Mouse (Mus musculus) CH12F3 (cell line): Measurements from ENCODE around the gene Scd2.
"Not testable (repeated sequence)": the region's sequence is repeated elsewhere in the genome, so short reads cannot be mapped to it uniquely, and the experiment has no call there.

Experiments used
- in situ Hi-C: fragments of 300-500 bp; cut with MboI; formaldehyde crosslinking; loops from 2 replicates; pipeline ENCODE4 v1.14.3; 2020; ENCODE audit warnings: low sequenced_read_pairs

The Scd2 gene

GRCm38 (mm10) chr19:44292941-44293768 lies at the start of gene Scd2:
TSS of gene Scd2 (plus strand) at chr19:44293674.
- in situ Hi-C loops, result loop anchor here (10.0 kb wide), 1 partner anchor 48 kb away; no protein-coding TSS in a partner anchor

GRCm38 (mm10) chr19:44245761-44246171 lies 47.7 kb upstream of the Scd2 start:
- in situ Hi-C loops, result loop anchor here (10.0 kb wide), 1 partner anchor 49 kb away; the partner anchor contains the start of gene Scd2

- in situ Hi-C loops, result loop anchor here (10.0 kb wide), 1 partner anchor 48 kb away; the partner anchor contains the start of gene Scd2
Measured at GRCm38 (mm10) chr19:44246341-44246911, 47.0 kb upstream of the Scd2 start.

GRCm38 (mm10) chr19:44247281-44248080 lies 46.0 kb upstream of the Scd2 start:
- in situ Hi-C loops, result loop anchor here (10.0 kb wide), 1 partner anchor 47 kb away; the partner anchor contains the start of gene Scd2

- in situ Hi-C loops, result loop anchor here (10.0 kb wide), 1 partner anchor 47 kb away; the partner anchor contains the start of gene Scd2
Measured at GRCm38 (mm10) chr19:44248081-44248853, 45.2 kb upstream of the Scd2 start.

GRCm38 (mm10) chr19:44248854-44249351 lies 44.6 kb upstream of the Scd2 start:
- in situ Hi-C loops, result loop anchor here (10.0 kb wide), 1 partner anchor 46 kb away; the partner anchor contains the start of gene Scd2

- in situ Hi-C loops, result not testable (repeated sequence)
Measured at GRCm38 (mm10) chr19:44251138-44251537, 42.3 kb upstream of the Scd2 start.

GRCm38 (mm10) chr19:44251936-44252558 lies 41.4 kb upstream of the Scd2 start:
- in situ Hi-C loops, result no loop called here

- in situ Hi-C loops, result not testable (repeated sequence)
Measured at GRCm38 (mm10) chr19:44254106-44254505, 39.4 kb upstream of the Scd2 start.

GRCm38 (mm10) chr19:44257377-44257966 lies 36.0 kb upstream of the Scd2 start:
- in situ Hi-C loops, result no loop called here

- in situ Hi-C loops, result no loop called here
Measured at GRCm38 (mm10) chr19:44259484-44259883, 34.0 kb upstream of the Scd2 start.

- in situ Hi-C loops, result no loop called here
Measured at GRCm38 (mm10) chr19:44260487-44260886, 33.0 kb upstream of the Scd2 start.

- in situ Hi-C loops, result no loop called here
Measured at GRCm38 (mm10) chr19:44261774-44262173, 31.7 kb upstream of the Scd2 start.

- in situ Hi-C loops, result no loop called here
Measured at GRCm38 (mm10) chr19:44263581-44263980, 29.9 kb upstream of the Scd2 start.

GRCm38 (mm10) chr19:44264226-44264625 lies 29.2 kb upstream of the Scd2 start:
- in situ Hi-C loops, result no loop called here

GRCm38 (mm10) chr19:44265300-44265699 lies 28.2 kb upstream of the Scd2 start:
- in situ Hi-C loops, result no loop called here

- in situ Hi-C loops, result no loop called here
Measured at GRCm38 (mm10) chr19:44265911-44266337, 27.6 kb upstream of the Scd2 start.

- in situ Hi-C loops, result no loop called here
Measured at GRCm38 (mm10) chr19:44266458-44266823, 27.0 kb upstream of the Scd2 start.

- in situ Hi-C loops, result no loop called here
Measured at GRCm38 (mm10) chr19:44266824-44267498, 26.5 kb upstream of the Scd2 start.
